Mouse (Mus musculus) T-cell, adult 2 months (primary cell): ENCODE measurements around the gene Zfy1.
"Not testable (repeated sequence)": the region's sequence is repeated elsewhere in the genome, so short reads cannot be mapped to it uniquely, and the experiment has no call there.

Source experiments
- DNase-seq: peaks from one replicate; pipeline ENCODE4 v3.0.0; 2022; ENCODE audit warnings: low spot score

Zfy1 gene

DNA sequence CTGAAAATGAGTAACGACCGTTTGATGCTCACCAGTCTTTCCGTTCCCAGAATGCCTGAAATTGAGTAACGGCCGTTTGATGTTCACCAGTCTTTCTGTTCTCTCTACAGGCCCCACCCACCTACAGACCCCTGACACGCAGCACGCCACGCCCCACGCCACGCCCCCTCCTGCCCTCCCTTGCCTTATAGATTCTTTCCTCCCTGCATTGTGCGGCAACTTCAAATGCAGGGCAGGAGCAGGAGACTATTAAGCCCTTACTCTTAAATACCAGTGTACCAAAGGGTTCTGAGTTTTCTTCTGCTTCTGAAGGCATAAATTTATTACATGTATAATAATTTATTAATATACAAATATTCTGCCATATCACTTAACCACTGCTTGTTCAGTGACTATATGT is at the start of gene Zfy1:
TSS of gene Zfy1 (minus strand) at position 101 of the 400 bp plus-strand sequence.
- DNase-seq, result not testable (repeated sequence)

- no peak for DNase-seq
These were observed 21.2 kb upstream of the Zfy1 start, which contains the start of gene Uba1y for GRCm38 (mm10) chrY:818396-818795. TSS of gene Uba1y (plus strand) at chrY:818649.

DNA sequence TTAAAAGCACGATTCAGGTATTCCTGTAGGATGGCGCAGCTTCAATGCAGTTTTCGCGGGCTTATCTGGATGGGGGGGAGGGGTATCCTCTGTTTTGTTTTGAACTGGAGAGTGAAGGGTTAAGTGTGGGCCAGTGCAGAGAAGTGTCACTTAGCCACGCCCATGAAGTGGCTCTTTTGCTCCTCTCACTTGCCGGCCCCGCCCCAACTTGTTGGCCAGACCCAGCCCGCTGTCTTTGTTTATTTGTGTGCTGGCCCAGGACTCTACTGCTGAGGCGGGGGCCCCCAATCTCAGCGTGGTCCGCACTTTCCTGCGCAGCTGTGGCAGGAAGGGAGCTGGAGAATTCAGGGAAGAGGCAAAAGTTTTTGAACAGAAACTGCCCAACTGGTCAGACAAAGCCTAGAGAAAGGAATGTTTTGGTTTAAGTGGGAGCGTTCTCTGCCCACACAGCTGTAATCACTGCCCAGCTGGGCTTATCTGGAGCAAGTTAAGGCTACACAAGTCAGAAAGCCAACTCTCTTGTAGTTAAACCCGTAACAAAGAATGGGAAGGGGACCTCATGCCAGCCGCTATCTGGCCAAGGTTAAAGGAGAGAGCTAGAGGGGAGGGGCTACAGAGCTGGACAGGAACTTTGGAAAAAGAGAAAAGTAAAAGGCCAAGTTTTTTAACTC is 11.9 kb upstream of the Zfy1 start:
- no peak for DNase-seq
